Mouse (Mus musculus): ENCODE data around the gene Fgr. TPM values are rescaled to one million over a fixed set of nuclear protein-coding genes. Genes with fewer than 3 reads are reported as not detected.
A peak's percentile ranks its signal among the peaks of the same experiment; 100 is the strongest.

Fgr gene
- polyA plus RNA-seq, 1 experiment from 2014 or later = 0.23 TPM

DNA sequence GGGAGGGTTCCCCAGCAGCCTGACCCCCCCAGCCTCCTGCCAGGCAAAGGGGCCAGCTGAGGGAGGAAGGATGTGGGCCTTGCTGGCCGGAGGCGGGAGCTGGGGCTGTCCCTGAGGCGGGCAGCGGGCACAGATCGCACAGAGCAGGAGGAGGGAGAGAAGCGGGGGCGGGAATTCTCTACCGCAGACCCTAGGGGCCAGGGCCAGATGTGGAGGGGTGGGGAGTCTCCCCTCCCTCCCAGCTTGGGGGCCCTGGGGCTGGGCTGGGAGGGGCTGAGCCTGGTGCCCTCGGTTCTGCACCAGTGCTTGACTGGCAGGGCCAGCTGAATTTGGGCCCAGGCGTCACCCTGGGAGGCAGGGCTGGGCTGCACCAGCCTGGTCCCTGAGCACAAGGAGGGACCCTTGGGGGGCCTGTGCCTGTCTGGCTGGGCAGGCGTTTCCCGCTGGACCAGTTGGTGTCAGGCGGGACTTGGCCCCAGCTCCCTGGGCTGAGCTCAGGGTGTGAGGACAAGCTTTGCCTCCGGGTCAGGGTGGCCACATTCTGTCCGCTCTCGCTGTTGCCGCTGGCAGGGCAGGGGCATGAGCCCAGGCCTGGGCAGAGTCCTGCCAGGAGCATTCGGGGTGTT lies 39.5 kb downstream of the Fgr start:
- Histone ChIP-seq H3K4me2 (peak overlapping the region; percentile 96), H3K27ac (replicated peaks) (peak overlapping the region; percentile 97), H3K27me3 (replicated peaks) (peaks cover 12% of the 10 kb centered on the region; the same call in 1 of the 2 replicates), H3K4me3 (replicated peaks) (peak overlapping the region; percentile 74), H3K36me3 (no peaks in the 10 kb centered on the region), H3K9ac (replicated peaks) (peak overlapping the region; percentile 95), H3K9me3 (replicated peaks) (no peaks in the 10 kb centered on the region), H3K4me1 (peaks cover 65% of the 10 kb centered on the region)
- peak; percentile 18; the same call in 1 of the 2 replicates for ATAC-seq (ENCODE audit: low FRiP score)
- WGBS = 3% methylated on average over 17 of the region's 18 CpGs

DNA sequence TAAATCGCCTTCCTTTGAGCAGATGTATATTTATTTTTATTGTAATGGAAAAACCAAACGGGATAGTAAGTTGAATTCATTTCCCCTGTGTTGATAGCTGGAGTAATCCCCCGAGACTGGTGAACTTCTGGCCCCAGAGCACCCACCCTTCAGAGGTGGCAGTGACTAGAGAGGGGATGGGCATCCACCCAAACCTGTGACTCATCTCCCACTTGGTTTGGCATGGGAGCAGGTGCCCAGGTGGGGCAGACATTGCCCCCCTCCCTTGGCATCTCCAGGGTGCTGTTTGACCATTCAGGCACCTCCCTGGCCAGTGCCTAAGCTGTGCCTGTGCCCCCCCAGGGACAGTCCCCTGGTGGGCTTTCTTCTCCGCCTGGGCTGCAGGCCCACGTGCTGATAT lies 40.2 kb downstream of the Fgr start:
- Histone ChIP-seq H3K4me1 (peaks cover 70% of the 10 kb centered on the region), H3K9me3 (replicated peaks) (no peaks in the 10 kb centered on the region), H3K9ac (replicated peaks) (peak overlapping the region; percentile 95), H3K4me3 (replicated peaks) (peak overlapping the region; percentile 74), H3K27me3 (replicated peaks) (peaks cover 12% of the 10 kb centered on the region; the same call in 1 of the 2 replicates), H3K4me2 (peak overlapping the region; percentile 96), H3K36me3 (no peaks in the 10 kb centered on the region), H3K27ac (replicated peaks) (peak overlapping the region; percentile 97; the same call in 1 of the 2 replicates)
- no peak for ATAC-seq (ENCODE audit: low FRiP score)
- 10% methylated on average over 5 of the region's 5 CpGs for WGBS

DNA sequence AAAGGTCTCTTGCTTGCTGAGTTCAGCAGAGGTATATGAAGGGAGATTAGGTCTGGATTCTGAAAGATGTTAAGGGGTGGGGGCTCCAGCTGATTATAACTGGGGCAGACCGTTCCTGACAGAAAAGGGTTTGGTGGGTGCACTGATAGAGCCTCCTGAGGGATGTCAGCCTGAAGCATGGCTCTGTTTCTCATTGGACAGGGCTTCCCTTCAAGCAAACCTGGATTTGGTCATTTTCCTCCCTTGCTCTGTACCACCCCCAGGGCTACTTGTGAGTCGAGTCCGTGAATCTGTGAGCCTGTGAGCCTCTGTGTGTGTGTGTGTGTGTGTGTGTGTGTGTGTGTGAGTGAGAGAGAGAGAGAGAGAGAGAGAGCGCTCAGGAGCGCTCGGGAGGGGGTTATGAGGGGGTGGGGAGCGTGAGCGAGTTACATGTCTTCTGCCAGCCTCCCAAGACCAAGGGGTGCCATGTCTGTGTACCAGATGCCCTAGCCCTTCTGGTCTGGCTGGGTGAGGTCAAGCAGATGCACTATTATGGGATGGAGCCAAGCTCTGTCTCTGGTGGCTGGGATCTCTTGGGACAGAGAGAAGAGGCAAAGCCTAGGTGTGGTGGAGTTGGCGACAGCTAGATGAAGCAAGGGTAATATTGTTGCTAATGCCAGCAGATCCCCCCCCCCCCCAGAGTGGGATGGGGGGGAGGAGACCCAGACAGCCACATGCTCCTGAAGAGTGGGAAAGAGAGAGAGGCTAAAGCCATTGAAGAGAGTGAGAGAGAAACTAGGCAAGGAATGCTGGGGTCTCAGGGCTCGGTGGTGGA lies 41.2 kb downstream of the Fgr start:
- Histone ChIP-seq H3K9ac (replicated peaks) (peak overlapping the region; percentile 36), H3K9me3 (replicated peaks) (no peaks in the 10 kb centered on the region), H3K4me3 (replicated peaks) (peak overlapping the region; percentile 74), H3K36me3 (no peaks in the 10 kb centered on the region), H3K4me1 (peaks cover 80% of the 10 kb centered on the region), H3K27ac (replicated peaks) (peak overlapping the region; percentile 29), H3K27me3 (replicated peaks) (peaks cover 6% of the 10 kb centered on the region; the same call in 1 of the 2 replicates), H3K4me2 (peak overlapping the region; percentile 96)
- WGBS = 19% methylated on average over 10 of the region's 10 CpGs
- no peak for ATAC-seq (ENCODE audit: low FRiP score)

DNA sequence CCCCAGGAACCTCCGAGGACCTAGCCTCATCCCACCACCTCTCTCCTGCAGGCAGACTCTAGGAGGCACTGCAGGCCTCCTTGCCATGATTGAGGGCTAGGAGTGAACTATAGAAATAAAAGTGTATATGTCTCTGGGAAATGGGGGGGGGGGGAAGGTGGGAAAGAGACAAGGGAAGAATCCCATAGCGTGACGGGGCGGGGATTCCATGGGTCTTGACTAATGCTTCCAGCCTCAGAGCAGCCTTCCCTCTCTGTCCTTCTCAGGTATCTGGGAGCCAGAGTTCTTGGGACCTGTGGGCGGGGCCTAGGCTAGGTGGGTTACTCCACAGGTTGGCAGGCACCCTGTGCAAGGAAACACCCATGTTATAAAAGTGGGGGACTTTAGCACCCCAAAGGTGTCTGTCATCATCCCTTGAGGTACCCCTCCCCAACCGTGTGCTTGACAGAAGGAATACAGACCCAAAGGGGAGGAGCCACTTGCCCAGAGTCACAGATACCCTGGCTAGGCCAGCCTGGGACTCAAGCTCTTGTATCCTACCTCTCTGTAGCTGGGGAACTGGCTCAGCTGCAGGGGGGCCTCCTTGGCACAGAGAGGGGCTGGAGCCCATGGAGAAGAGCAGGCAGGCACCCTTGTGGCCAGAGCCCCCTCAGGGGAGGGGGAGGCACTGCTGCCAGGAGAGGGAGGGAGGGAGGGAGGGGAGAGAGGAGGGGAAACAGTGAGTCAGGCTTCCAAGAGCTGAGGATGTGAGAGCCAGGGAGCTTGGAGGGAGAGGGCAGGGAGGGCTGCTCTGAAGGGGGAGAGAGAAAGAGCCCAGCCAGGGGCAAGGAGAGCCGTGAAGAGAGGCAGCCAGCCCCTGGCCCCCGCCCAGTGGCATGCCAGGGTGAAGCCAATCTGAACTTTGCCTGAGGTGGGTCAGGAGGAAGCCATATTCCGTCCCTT lies 42.1 kb downstream of the Fgr start:
- no peak for ATAC-seq (ENCODE audit: low FRiP score)
- Histone ChIP-seq H3K27ac (replicated peaks) (peak overlapping the region; percentile 70), H3K9ac (replicated peaks) (0 out of 2 replicates have a peak overlapping the region, but pooled peaks have one; percentile 36), H3K27me3 (replicated peaks) (no peaks in the 10 kb centered on the region), H3K4me2 (peak overlapping the region; percentile 96), H3K36me3 (no peaks in the 10 kb centered on the region), H3K4me3 (replicated peaks) (no peak overlapping the region), H3K4me1 (peaks cover 83% of the 10 kb centered on the region), H3K9me3 (replicated peaks) (no peaks in the 10 kb centered on the region)
- 42% methylated on average over 9 of the region's 9 CpGs for WGBS

DNA sequence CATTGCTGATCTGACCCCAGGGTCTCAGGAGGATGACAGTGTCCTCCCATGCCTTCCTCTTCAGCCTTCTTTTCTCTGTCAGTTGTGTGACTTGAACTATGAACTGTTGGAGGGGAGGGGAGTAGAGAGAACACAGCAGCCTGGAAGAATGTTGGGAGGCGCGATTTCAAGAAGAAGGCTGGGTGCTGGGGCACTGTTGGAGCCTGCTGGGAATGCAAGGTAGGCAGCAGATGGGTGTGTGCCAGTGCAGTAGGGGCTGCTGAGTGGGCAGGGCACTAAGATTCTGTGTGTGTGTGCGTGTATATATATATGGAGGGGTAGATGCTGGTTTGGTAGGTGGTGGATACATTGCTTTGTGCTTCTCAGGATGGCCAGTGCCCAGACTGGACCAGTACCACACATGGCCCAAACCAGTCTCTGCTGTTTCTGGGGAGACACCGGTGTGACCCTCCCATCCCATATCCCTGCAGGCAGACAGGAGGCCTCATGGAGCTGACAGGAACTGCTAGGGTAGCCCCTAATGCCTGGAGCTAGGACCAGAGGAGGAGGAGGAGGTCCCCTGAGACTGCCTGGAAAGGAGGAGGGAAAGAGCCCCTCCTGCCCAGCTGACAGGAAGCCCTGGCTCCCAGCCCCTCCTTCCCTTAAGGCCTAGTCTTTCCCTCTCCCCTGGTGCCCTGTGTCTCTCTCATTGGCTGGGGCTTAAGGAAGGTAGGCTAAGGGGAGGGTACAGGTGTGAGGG lies 43.0 kb downstream of the Fgr start:
- H3K4me3 ChIP-seq (replicated peaks) = no peak overlapping the region
- no peaks in the 10 kb centered on the region for H3K9me3 ChIP-seq (replicated peaks)
- H3K27me3 ChIP-seq (replicated peaks) = no peaks in the 10 kb centered on the region
- H3K4me2 ChIP-seq = peak overlapping the region; percentile 96
- ATAC-seq (ENCODE audit: low FRiP score) = no peak
- 0 out of 2 replicates have a peak overlapping the region, but pooled peaks have one; percentile 4 for H3K9ac ChIP-seq (replicated peaks)
- 51% methylated on average over 4 of the region's 4 CpGs for WGBS
- H3K36me3 ChIP-seq = no peaks in the 10 kb centered on the region
- H3K27ac ChIP-seq (replicated peaks) = peak overlapping the region; percentile 70
- peaks cover 89% of the 10 kb centered on the region for H3K4me1 ChIP-seq

DNA sequence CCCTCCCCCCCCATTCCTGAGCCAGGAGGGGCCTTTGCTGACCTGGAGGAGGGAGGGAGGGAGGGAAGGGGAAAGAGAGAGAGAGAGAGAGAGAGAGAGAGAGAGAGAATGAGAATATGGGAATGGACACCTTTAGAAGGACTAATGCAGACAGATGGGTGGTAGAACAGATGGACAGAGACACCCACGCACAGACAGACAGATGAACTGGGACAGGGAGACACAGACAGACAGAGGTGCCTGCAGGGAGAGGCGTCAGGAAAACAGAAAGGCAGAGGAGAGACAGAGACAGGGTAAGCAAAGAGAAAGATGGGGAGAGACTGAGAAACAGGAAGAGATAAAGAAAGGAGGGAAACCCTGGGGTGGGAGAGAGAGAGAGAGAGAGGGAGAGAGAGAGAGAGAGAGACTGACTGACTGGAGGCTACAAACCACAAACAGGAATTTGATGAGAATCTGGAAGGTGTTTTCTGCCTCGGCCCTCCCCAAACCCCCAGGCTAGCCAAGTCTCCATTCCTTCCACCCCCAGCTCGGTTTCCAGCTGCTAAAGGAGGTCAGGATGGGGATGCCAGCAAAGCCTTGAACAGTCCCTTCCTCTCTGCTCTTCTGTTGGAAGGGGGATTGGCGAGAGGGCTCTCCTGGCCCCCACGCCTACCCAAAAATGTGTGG lies 43.8 kb downstream of the Fgr start:
- ATAC-seq (ENCODE audit: low FRiP score) = no peak
- no peak overlapping the region for H3K27ac ChIP-seq (replicated peaks)
- WGBS = 74% methylated on average over 6 of the region's 6 CpGs

DNA sequence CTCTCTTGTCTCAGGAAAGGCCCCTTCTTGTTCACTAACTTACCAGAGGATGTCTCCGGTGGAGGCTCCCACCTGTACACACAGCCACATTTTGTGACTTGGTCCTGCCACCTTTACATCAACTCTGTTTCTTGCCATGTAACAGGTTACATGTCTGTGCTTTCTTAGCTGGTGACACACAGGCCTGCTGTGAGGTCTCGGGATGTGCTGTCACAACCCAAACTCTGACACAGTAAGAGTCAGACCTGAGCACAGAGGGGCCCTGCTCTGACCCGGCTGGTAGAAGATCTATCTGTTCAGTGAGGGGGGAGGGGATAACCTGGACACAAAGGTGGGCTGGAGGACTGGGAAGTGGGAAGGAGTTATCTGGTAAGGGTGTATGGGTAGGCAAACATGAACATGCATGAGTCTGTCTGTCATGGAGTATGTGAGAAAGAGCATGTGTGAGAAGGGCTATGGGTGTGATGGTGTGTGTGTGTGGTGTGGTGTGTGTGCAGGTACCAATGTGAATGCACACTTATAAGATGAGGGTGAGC lies 44.4 kb downstream of the Fgr start:
- no peaks in the 10 kb centered on the region for H3K36me3 ChIP-seq
- H3K27me3 ChIP-seq (replicated peaks) = no peaks in the 10 kb centered on the region
- H3K4me1 ChIP-seq = peaks cover 99% of the 10 kb centered on the region
- no peaks in the 10 kb centered on the region for H3K9me3 ChIP-seq (replicated peaks)
- H3K4me2 ChIP-seq = no peak overlapping the region
- 78% methylated on average over 3 of the region's 3 CpGs for WGBS
- no peak overlapping the region for H3K9ac ChIP-seq (replicated peaks)
- H3K4me3 ChIP-seq (replicated peaks) = no peak overlapping the region
- ATAC-seq (ENCODE audit: low FRiP score) = no peak
- H3K27ac ChIP-seq (replicated peaks) = no peak overlapping the region

More for the DNA sequence above, 43.8 kb downstream of the Fgr start:
- no peaks in the 10 kb centered on the region for H3K27me3 ChIP-seq (replicated peaks)
- H3K9me3 ChIP-seq (replicated peaks) = no peaks in the 10 kb centered on the region
- peaks cover 98% of the 10 kb centered on the region for H3K4me1 ChIP-seq
- no peak overlapping the region for H3K4me3 ChIP-seq (replicated peaks)
- no peak overlapping the region for H3K9ac ChIP-seq (replicated peaks)
- no peaks in the 10 kb centered on the region for H3K36me3 ChIP-seq
- H3K4me2 ChIP-seq = no peak overlapping the region

DNA sequence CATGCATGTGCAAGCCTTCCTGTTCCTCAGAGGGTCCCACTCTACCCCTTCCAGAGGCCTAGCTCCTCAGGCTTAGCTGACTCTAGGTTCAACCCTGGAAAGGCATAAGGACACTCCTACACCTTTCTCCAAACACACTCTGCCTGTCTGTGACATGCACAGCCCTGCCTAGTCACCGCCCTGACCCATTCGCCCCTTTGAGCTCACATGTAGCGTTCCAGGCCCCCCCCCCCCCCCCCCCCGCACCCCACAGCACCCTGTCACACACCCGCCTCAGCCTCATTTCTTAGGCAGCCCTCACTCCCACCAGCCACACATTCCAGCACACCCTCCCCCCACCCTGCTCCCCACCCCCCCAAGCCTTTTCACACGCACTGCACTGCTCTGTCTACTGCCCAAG lies 46.8 kb downstream of the Fgr start:
- Histone ChIP-seq H3K9ac (replicated peaks) (peak overlapping the region; percentile 26; the same call in 1 of the 2 replicates), H3K4me3 (replicated peaks) (no peak overlapping the region), H3K27me3 (replicated peaks) (no peaks in the 10 kb centered on the region), H3K4me1 (peaks cover 99% of the 10 kb centered on the region), H3K4me2 (peak overlapping the region; percentile 44), H3K27ac (replicated peaks) (peak overlapping the region; percentile 73), H3K9me3 (replicated peaks) (no peaks in the 10 kb centered on the region), H3K36me3 (no peaks in the 10 kb centered on the region)
- ATAC-seq (ENCODE audit: low FRiP score) = no peak
- WGBS = 30% methylated on average over 5 of the region's 6 CpGs

DNA sequence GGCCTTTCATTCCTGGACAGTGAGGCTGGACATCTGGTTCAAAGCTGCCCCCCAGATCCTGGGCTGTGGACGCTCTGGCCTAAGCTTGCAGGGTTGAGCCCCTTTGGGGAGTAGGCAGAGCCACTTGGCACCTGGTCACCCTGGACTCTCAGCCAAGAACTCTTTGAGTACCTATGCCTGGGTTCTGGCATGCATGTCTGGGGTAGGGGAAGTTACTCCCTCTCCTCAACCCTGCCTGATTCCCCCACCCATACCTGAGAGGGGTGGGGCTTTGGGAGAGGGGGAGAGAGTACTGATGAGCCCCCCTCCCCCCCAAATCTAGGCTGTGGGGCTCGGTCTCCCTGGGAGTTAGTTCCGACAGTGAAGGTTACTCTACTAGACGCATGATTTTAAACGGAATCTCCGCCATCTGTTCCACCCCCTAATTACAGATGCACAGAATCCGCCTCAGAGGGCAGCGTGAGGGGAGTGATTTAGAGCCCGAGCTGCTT lies 47.3 kb downstream of the Fgr start:
- Histone ChIP-seq H3K27ac (replicated peaks) (peak overlapping the region; percentile 73), H3K4me1 (peaks cover 99% of the 10 kb centered on the region), H3K9ac (replicated peaks) (no peak overlapping the region), H3K9me3 (replicated peaks) (no peaks in the 10 kb centered on the region), H3K4me2 (peak overlapping the region; percentile 44), H3K4me3 (replicated peaks) (no peak overlapping the region), H3K27me3 (replicated peaks) (no peaks in the 10 kb centered on the region), H3K36me3 (no peaks in the 10 kb centered on the region)
- 9% methylated on average over 9 of the region's 9 CpGs for WGBS
- ATAC-seq (ENCODE audit: low FRiP score) = no peak

DNA sequence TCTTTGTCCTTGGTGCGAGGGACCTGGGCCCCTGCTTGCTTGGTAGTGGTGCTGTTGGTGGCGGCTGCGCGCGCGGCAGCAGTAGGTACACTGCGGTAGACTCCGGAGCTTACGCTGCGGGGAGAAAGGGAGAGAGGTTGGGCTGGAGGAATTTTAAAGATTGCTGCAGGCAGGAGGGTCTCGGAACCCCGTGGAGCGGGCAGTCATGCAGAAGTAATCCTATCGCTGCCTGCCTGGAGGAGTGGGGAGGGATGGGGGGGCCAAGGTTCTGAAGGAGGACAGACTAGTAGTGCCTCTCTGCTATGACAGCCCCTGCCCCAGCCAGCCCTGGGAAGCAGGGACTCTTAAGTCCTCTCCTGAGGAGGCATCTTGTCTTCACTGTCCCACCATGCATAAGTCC lies 48.3 kb downstream of the Fgr start:
- Histone ChIP-seq H3K27ac (replicated peaks) (peak overlapping the region; percentile 73; the same call in 1 of the 2 replicates), H3K4me1 (peaks cover 97% of the 10 kb centered on the region), H3K9me3 (replicated peaks) (no peaks in the 10 kb centered on the region), H3K4me2 (peak overlapping the region; percentile 44), H3K9ac (replicated peaks) (peak overlapping the region; percentile 15; the same call in 1 of the 2 replicates), H3K36me3 (no peaks in the 10 kb centered on the region), H3K4me3 (replicated peaks) (peak overlapping the region; percentile 3; the same call in 1 of the 2 replicates), H3K27me3 (replicated peaks) (no peaks in the 10 kb centered on the region)
- WGBS = 7% methylated on average over 14 of the region's 14 CpGs
- ATAC-seq (ENCODE audit: low FRiP score) = no peak
